9 mouse cellular contexts compared by ENCODE assay signal in the genomic region with DNA sequence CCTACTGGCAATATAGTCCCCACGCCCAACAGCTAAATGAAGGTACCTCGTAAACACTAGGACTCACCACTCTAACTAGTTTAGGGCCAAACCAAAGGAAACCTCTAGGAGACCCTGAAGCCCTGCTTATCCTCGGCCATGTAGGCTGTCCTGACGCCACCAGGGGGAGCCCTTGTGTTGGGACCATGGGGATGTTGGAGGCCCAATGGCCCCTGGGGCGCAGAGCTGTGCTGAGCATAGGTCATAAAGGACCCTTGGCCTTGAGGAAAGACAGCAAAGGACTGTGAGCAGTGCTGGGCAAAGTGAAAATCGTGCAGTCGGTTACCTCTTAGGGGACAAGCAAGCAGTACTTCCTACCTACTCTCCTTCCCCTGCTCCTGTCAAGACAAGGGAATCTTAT. TPM values are rescaled to one million over a fixed set of nuclear protein-coding genes. Genes with fewer than 3 reads are reported as not detected.
DNase-seq lines count a peak whose midpoint lies in the region; ATAC-seq lines count a peak whose summit lies in the region.
"Had no signal": no experiment of that assay in that cellular context is flagged by ENCODE, and none has a peak within 500 bp of the region (broad histone marks: within the 10 kb centered on the region; RNA-seq: fewer than 3 reads in every experiment).

No protein-coding gene starts in this region.

- no peak overlapping the region for H3K4me2 ChIP-seq in intestine, embryonic 16.5 days (ENCODE audit: low read depth, low read length)
- no peak overlapping the region for H3K4me2 ChIP-seq in neural tube, embryonic 11.5 days (ENCODE audit: low read depth)

- no peaks in the 10 kb centered on the region for H3K4me1 ChIP-seq in intestine, embryonic 16.5 days (ENCODE audit: control insufficient read depth, insufficient read depth, low read length)
- H3K4me1 ChIP-seq in neural tube, embryonic 11.5 days (ENCODE audit: control insufficient read depth, insufficient read depth, low read length): no peaks in the 10 kb centered on the region

- 29% methylated on average over 7 of the region's 7 CpGs for WGBS in intestine, embryonic 16.5 days
- WGBS in neural tube, embryonic 11.5 days: 29% methylated on average over 7 of the region's 7 CpGs

- peak; percentile 77 for DNase-seq in layer of hippocampus, adult 11-12 months (ENCODE audit: low spot score)
- DNase-seq in layer of hippocampus, adult 9-10 months (ENCODE audit: low spot score): no peak
- DNase-seq in cerebellum, adult 11 months: peak; percentile 38
- DNase-seq in frontal cortex, adult 2 months (ENCODE audit: extremely low spot score in 1 of 2, low spot score in 1 of 2): peak; percentile 28 to 80
- DNase-seq in left cerebral cortex, postnatal 25 days (ENCODE audit: low spot score in 2 of 2): peak; percentile 61 to 63
- DNase-seq in neural tube, embryonic 11.5 days (ENCODE audit: low spot score): peak; percentile 79
- DNase-seq in thymus, postnatal 0 days (ENCODE audit: low spot score): peak; percentile 40

- intact Hi-C loops in left cerebral cortex, postnatal 25 days (cut with DNase I): loop anchor here (2.0 to 5.0 kb wide), 3 partner anchors 89 to 1316 kb away; no protein-coding TSS in a partner anchor

- no peaks in the 10 kb centered on the region for H3K36me3 ChIP-seq in intestine, embryonic 16.5 days (ENCODE audit: control insufficient read depth, insufficient read depth, low read length)
- no peaks in the 10 kb centered on the region for H3K36me3 ChIP-seq in neural tube, embryonic 11.5 days (ENCODE audit: control insufficient read depth, insufficient read depth, low read length)

- no peaks in the 10 kb centered on the region for H3K9me3 ChIP-seq in intestine, embryonic 16.5 days (ENCODE audit: control insufficient read depth, low read length)
- H3K9me3 ChIP-seq in neural tube, embryonic 11.5 days (ENCODE audit: control insufficient read depth, low read length): no peaks in the 10 kb centered on the region

- no peak overlapping the region for H3K4me3 ChIP-seq in intestine, embryonic 16.5 days (ENCODE audit: low read length)
- no peak overlapping the region for H3K4me3 ChIP-seq in neural tube, embryonic 11.5 days (ENCODE audit: low read depth, low read length)

- H3K27ac ChIP-seq in intestine, embryonic 16.5 days (ENCODE audit: low read length): no peak overlapping the region
- H3K27ac ChIP-seq in neural tube, embryonic 11.5 days (ENCODE audit: low read depth, low read length): no peak overlapping the region

- H3K27me3 ChIP-seq in intestine, embryonic 16.5 days (replicated peaks; ENCODE audit: control insufficient read depth, insufficient read depth, low read length): no peaks in the 10 kb centered on the region
- H3K27me3 ChIP-seq in neural tube, embryonic 11.5 days (ENCODE audit: control insufficient read depth, insufficient read depth, low read length): no peaks in the 10 kb centered on the region

- ATAC-seq in intestine, embryonic 16.5 days: peak; percentile 81
- peak; percentile 67 for ATAC-seq in neural tube, embryonic 11.5 days (ENCODE audit: insufficient read depth, low FRiP score, low TSS enrichment)

- no peak overlapping the region for H3K9ac ChIP-seq in intestine, embryonic 16.5 days (ENCODE audit: low read depth, low read length)
- H3K9ac ChIP-seq in neural tube, embryonic 11.5 days (ENCODE audit: low read length): no peak overlapping the region

RNA-seq across cellular contexts. Expression of gene Fyb2, which starts 1.6 kb away (rescaled TPM):
- polyA plus RNA-seq in frontal cortex, adult 2 months (2012; rRNA removed): 0.92 and 1.0 TPM in 2 replicates
- 0.20 and 0.22 TPM in 2 replicates for polyA plus RNA-seq in intestine, embryonic 16.5 days (2015; fragmentation: Nextera tagmentation; extraction: Ambion mirVana)
- total RNA-seq in left cerebral cortex, postnatal 25 days (2021): 1 to 10 TPM; 1.5 to 1.6 TPM
- 0.09 TPM in 1 of 2 replicates, not detected in the other for polyA plus RNA-seq in neural tube, embryonic 11.5 days (2014; fragmentation: Nextera tagmentation; extraction: Ambion mirVana)
- polyA plus RNA-seq in thymus, postnatal 0 days (2015; fragmentation: Nextera tagmentation; extraction: Ambion mirVana): 1.1 and 1.2 TPM in 2 replicates
- total RNA-seq: neutrophil, adult 5-6 weeks had no signal

RNA-seq across cellular contexts. Expression of gene C8a, which starts 35.5 kb away (rescaled TPM):
- 0.06 TPM in 1 of 2 replicates, not detected in the other for polyA plus RNA-seq in frontal cortex, adult 2 months (2012; rRNA removed)
- 0.07 and 0.31 TPM in 2 replicates for polyA plus RNA-seq in intestine, embryonic 16.5 days (2015; fragmentation: Nextera tagmentation; extraction: Ambion mirVana)
- not detected for total RNA-seq in left cerebral cortex, postnatal 25 days (2021)
- polyA plus RNA-seq in neural tube, embryonic 11.5 days (2014; fragmentation: Nextera tagmentation; extraction: Ambion mirVana): 0.11 TPM in 1 of 2 replicates, not detected in the other
- 0.18 TPM in 1 of 2 replicates, not detected in the other for polyA plus RNA-seq in thymus, postnatal 0 days (2015; fragmentation: Nextera tagmentation; extraction: Ambion mirVana)
- total RNA-seq: neutrophil, adult 5-6 weeks had no signal

RNA-seq across cellular contexts. Expression of gene Gm17662, which starts 54.6 kb away (rescaled TPM):
- not detected in 2 replicates for polyA plus RNA-seq in frontal cortex, adult 2 months (2012; rRNA removed)
- not detected in 2 replicates for polyA plus RNA-seq in intestine, embryonic 16.5 days (2015; fragmentation: Nextera tagmentation; extraction: Ambion mirVana)
- not detected for total RNA-seq in left cerebral cortex, postnatal 25 days (2021)
- polyA plus RNA-seq in neural tube, embryonic 11.5 days (2014; fragmentation: Nextera tagmentation; extraction: Ambion mirVana): not detected in 2 replicates
- polyA plus RNA-seq in thymus, postnatal 0 days (2015; fragmentation: Nextera tagmentation; extraction: Ambion mirVana): not detected in 2 replicates
- total RNA-seq: neutrophil, adult 5-6 weeks had no signal
